Mouse (Mus musculus): Measurements from ENCODE around the gene Polr1e. TPM values are rescaled to one million over a fixed set of nuclear protein-coding genes. Genes with fewer than 3 reads are reported as not detected.

Gene Polr1e
- polyA plus RNA-seq, 2 experiments = 22.2 to 36.5 TPM

DNA sequence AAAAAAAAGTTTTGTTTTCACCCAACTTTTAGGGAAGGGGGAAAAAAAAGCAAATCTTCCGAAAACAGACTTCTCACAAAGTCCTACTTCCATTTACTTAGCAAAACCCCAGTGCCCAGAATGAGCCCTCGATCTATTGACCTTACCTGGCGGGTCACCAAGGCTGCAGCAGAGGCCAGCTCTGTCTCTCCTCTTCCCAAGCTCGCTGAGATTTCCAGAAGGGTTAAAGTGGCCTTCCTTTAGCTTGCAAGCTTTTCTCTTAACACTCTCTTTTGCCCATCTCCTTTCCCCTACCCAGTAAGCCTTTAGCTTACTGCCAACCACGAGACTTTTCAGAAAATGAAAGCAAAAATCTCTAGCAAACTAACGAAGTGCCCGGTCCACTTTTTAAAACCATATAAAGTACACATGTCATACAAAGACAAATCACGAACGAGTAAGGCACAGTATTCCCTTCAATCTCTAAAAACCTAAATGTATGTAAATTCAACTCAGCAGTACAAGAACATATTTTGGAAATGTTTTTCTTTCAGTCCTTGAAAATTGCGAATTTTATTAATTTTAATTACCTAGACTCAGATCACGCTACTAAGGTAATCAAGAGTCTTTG lies 7.5 kb upstream of the Polr1e start:
- no peak for TF ChIP-seq POLR2A (IDR thresholded peaks at IDR 0.05; ENCODE audit: borderline replicate concordance, extremely low read depth, insufficient read depth, insufficient read length)
- no peaks in the 10 kb centered on the region for H3K36me3 ChIP-seq (ENCODE audit: control insufficient read depth, insufficient read depth, low read length)
- no peaks in the 10 kb centered on the region for H3K27me3 ChIP-seq (ENCODE audit: control insufficient read depth, insufficient read depth, low read length)
- H3K9me3 ChIP-seq (ENCODE audit: control insufficient read depth, low read length) = no peaks in the 10 kb centered on the region
- peak overlapping the region; percentile 84 for H3K9ac ChIP-seq (ENCODE audit: low read depth, low read length, severe bottlenecking)
- peak overlapping the region; percentile 95 for H3K27ac ChIP-seq (replicated peaks; ENCODE audit: low read depth, low read length)
- 7% methylated on average over 11 of the region's 11 CpGs for WGBS
- peak overlapping the region; percentile 86 for H3K4me3 ChIP-seq (replicated peaks; ENCODE audit: low read length)
- peak overlapping the region; percentile 52 for H3K4me2 ChIP-seq (replicated peaks; ENCODE audit: low read depth, low read length, severe bottlenecking)
- H3K4me1 ChIP-seq (ENCODE audit: control insufficient read depth, insufficient read depth, low read length) = peaks cover 11% of the 10 kb centered on the region
- DNase-seq (ENCODE audit: low spot score) = no peak
- no peak for ATAC-seq (ENCODE audit: low FRiP score, low read depth)

DNA sequence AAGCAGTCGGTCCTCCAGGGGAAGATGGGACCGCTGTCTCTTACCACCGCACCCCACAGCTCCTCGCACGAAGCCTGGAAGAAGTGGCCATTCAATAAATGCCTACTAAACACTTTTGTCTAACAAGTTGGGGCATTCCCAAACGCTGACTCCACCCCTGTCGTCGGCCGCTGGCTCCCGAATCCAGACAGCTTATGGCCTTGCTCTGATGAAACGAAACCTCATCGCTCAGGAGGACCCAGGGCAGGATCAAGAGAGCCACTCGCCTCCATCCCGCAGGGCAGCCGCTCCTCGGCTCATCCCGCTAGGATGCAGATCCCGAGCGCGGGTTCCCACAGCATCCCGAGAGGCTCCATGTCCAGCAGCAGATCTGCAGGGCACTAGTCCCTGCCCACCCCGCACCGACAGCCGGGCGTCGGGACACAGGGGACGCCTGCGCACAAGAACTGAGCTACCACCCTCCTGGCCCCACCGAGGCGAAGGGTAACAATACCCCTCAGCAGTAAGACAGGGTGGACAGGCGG lies 6.7 kb upstream of the Polr1e start:
- H3K36me3 ChIP-seq (ENCODE audit: control insufficient read depth, insufficient read depth, low read length) = no peaks in the 10 kb centered on the region
- WGBS = under 1% methylated on average over 26 of the region's 31 CpGs

DNA sequence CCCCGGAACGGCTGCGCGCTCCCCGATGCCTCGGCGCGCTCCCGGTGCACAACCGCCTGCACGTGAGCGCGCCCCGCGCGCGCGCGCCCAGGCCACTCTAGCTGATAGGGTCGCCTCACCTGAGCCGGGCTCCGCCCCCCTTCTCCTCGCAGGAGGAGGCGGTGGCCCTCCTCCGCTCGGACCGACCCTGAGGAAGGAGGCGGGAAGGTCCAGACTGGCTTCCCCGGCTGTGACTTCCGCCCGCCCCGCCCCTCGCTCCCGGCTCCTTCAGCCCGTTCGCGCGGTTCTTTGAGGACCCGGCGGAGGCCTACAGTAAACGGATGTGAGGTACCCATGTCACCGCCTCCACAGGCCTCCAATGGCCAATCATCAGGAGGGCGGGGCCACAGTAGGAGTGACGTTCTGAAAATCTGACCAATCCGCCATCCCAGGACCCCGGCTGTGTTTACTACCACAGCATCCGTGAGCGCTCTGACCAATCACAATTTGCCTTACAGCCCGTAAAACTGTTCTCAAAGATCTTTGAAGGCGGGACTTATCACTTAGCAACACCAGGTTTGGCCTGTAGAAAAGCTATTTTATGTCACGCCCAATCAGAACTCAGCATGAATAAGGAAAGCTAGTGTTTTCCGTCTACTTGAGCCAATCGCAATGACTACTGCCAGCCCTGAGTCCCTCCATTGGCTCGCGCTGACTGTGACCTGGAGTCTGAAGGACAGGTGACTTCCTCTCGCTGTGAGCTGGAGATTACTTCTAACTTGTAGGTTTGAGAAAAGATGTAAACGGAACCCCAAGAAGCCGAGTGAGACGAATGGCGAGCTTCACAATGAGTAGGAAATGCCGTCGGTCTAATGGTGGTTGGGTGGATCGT lies 6.0 kb upstream of the Polr1e start, which contains the start of gene Zbtb5:
Gene Zbtb5, minus strand, starts transcription at position 308 of the 871 bp plus-strand sequence.
- under 1% methylated on average over 37 of the region's 63 CpGs for whole genome bisulfite sequencing
- Histone ChIP-seq H3K9ac (ENCODE audit: low read depth, low read length, severe bottlenecking) (peak within 1 kb of the TSS; percentile 84), H3K4me3 (replicated peaks; ENCODE audit: low read length) (peak within 1 kb of the TSS; percentile 86), H3K27ac (replicated peaks; ENCODE audit: low read depth, low read length) (peak within 1 kb of the TSS; percentile 95), H3K36me3 (ENCODE audit: control insufficient read depth, insufficient read depth, low read length) (no peaks in the 10 kb centered on the region), H3K9me3 (ENCODE audit: control insufficient read depth, low read length) (no peaks in the 10 kb centered on the region), H3K4me1 (ENCODE audit: control insufficient read depth, insufficient read depth, low read length) (peaks cover 11% of the 10 kb centered on the region), H3K4me2 (replicated peaks; ENCODE audit: low read depth, low read length, severe bottlenecking) (peak within 1 kb of the TSS; percentile 72), H3K27me3 (ENCODE audit: control insufficient read depth, insufficient read depth, low read length) (no peaks in the 10 kb centered on the region)
- TF ChIP-seq POLR2A (IDR thresholded peaks at IDR 0.05; ENCODE audit: borderline replicate concordance, extremely low read depth, insufficient read depth, insufficient read length) = 0 out of 2 replicates have a peak, but pooled peaks have one; percentile 47
- DNase-seq (ENCODE audit: low spot score) = peak; percentile 100
- ATAC-seq (ENCODE audit: low FRiP score, low read depth) = peak; percentile 98

More for the DNA sequence above, 6.7 kb upstream of the Polr1e start:
- peak; percentile 39 for ATAC-seq (ENCODE audit: low FRiP score, low read depth)
- Histone ChIP-seq H3K4me2 (replicated peaks; ENCODE audit: low read depth, low read length, severe bottlenecking) (peak overlapping the region; percentile 52), H3K27me3 (ENCODE audit: control insufficient read depth, insufficient read depth, low read length) (no peaks in the 10 kb centered on the region), H3K4me3 (replicated peaks; ENCODE audit: low read length) (peak overlapping the region; percentile 86), H3K27ac (replicated peaks; ENCODE audit: low read depth, low read length) (peak overlapping the region; percentile 95), H3K4me1 (ENCODE audit: control insufficient read depth, insufficient read depth, low read length) (peaks cover 11% of the 10 kb centered on the region), H3K9ac (ENCODE audit: low read depth, low read length, severe bottlenecking) (peak overlapping the region; percentile 84), H3K9me3 (ENCODE audit: control insufficient read depth, low read length) (no peaks in the 10 kb centered on the region)
- DNase-seq (ENCODE audit: low spot score) = peak; percentile 66
- peak; percentile 55; the same call in 1 of the 2 replicates for TF ChIP-seq POLR2A (IDR thresholded peaks at IDR 0.05; ENCODE audit: borderline replicate concordance, extremely low read depth, insufficient read depth, insufficient read length)

DNA sequence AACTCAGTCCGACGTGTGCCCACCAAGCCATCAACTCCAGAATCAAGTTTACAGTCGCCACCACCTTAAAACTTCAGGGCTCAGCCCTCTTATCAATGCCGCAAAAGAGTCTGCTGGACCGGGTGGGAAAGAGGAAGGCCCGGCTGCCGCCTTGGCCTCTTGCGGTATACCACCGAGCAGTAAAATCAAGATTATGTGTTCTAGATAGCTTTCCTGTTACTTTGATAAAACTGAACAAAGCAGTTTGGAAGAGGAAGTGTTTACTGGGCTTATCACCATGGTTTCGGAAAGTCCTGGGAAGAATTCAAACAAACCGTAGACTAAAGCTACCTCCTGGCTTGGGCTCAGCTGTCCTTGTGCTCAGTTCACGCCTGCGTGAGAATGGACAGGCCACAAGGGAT lies 5.4 kb upstream of the Polr1e start:
- Histone ChIP-seq H3K4me1 (ENCODE audit: control insufficient read depth, insufficient read depth, low read length) (peaks cover 11% of the 10 kb centered on the region), H3K27me3 (ENCODE audit: control insufficient read depth, insufficient read depth, low read length) (no peaks in the 10 kb centered on the region), H3K9ac (ENCODE audit: low read depth, low read length, severe bottlenecking) (peak overlapping the region; percentile 66), H3K4me2 (replicated peaks; ENCODE audit: low read depth, low read length, severe bottlenecking) (peak overlapping the region; percentile 72), H3K36me3 (ENCODE audit: control insufficient read depth, insufficient read depth, low read length) (no peaks in the 10 kb centered on the region), H3K4me3 (replicated peaks; ENCODE audit: low read length) (peak overlapping the region; percentile 61), H3K27ac (replicated peaks; ENCODE audit: low read depth, low read length) (peak overlapping the region; percentile 78), H3K9me3 (ENCODE audit: control insufficient read depth, low read length) (no peaks in the 10 kb centered on the region)
- TF ChIP-seq POLR2A (IDR thresholded peaks at IDR 0.05; ENCODE audit: borderline replicate concordance, extremely low read depth, insufficient read depth, insufficient read length) = no peak
- WGBS = under 1% methylated on average over 13 of the region's 13 CpGs
- ATAC-seq (ENCODE audit: low FRiP score, low read depth) (no peak), DNase-seq (ENCODE audit: low spot score) (no peak)

DNA sequence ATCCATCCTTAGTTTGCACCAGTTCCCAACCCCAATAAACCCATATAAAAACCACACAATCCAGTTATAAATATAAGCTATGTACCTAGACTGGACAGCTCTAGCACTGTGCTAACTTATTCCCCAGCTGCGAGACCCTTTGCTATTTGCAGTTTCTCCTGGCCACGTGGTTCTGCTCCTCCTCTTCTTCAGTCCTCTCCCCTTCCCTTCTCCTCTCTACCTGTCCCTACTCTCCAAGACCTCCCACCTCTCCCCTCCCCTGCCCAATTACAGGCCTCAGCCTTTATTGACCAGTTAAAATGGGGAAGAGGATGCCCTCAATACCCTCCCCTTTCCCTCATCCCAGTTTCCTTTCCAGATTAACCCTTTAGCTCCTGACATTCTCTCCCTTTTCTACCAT lies 4.8 kb upstream of the Polr1e start:
- Histone ChIP-seq H3K4me3 (replicated peaks; ENCODE audit: low read length) (peak overlapping the region; percentile 61), H3K27ac (replicated peaks; ENCODE audit: low read depth, low read length) (no peak overlapping the region), H3K27me3 (ENCODE audit: control insufficient read depth, insufficient read depth, low read length) (no peaks in the 10 kb centered on the region), H3K4me2 (replicated peaks; ENCODE audit: low read depth, low read length, severe bottlenecking) (peak overlapping the region; percentile 72), H3K4me1 (ENCODE audit: control insufficient read depth, insufficient read depth, low read length) (peaks cover 11% of the 10 kb centered on the region), H3K9ac (ENCODE audit: low read depth, low read length, severe bottlenecking) (peak overlapping the region; percentile 66; the same call in 1 of the 2 replicates), H3K36me3 (ENCODE audit: control insufficient read depth, insufficient read depth, low read length) (no peaks in the 10 kb centered on the region), H3K9me3 (ENCODE audit: control insufficient read depth, low read length) (no peaks in the 10 kb centered on the region)
- no peak for ATAC-seq (ENCODE audit: low FRiP score, low read depth)
- WGBS = 3% methylated on average over 2 of the region's 2 CpGs
- no peak for DNase-seq (ENCODE audit: low spot score)
- no peak for TF ChIP-seq POLR2A (IDR thresholded peaks at IDR 0.05; ENCODE audit: borderline replicate concordance, extremely low read depth, insufficient read depth, insufficient read length)

All from limb, embryonic 14.5 days (tissue).